Mouse (Mus musculus) cerebellum, adult 11-12 months (tissue): ENCODE measurements at regions not wholly inside any gene's neighbourhood (a gene's known extent, or its start where the extent isn't known, plus 50 kb on each side); places are given as distances from the start of the nearest gene placed in this dataset.

Experiments used
- DNase-seq: peaks from one replicate; pipeline ENCODE4 v3.0.0; 2022

DNA sequence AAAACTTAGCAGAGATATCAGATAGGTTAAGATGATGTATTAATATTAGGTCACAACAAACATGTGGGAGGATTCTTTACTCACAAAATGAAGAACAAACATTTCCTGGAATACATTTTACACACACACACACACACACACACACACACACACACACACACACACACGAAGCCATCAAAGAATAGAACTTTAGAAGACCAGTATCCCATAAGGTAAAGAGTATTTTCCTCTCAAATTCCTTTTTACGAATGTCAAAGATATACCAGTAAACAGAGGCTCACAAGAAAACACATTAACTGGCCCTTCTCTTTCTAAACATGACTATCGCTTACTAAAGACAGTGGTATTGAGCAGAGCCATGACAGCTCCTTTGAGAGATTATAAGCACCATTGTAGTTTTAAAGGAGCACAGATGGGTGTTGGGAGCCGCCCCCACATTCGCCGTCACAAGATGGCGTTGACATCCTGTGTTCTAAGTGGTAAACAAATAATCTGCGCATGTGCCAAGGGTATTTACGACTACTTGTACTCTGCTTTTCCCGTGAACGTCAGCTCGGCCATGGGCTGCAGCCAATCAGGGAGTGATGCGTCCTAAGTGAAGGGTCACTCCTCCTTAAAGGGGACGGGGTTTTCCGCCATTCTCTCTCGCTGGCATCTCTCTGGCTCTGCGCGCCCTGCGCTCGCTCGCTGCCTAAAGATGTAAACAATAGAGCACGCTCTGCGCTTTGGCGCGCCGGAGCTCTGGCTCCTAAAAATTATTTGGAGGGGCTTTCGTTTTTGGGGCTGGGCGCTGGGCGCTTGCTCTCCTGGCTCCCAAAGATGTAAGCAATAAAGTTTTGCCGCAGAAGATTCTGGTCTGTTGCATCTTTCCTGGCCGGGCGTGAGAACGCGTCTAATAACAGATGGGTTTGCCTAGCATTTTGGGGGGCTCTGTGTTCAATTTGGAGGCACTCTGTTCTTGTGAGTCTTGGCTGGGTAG lies 160.0 kb downstream of the Csl start:
- peak; percentile 54 for DNase-seq

DNA sequence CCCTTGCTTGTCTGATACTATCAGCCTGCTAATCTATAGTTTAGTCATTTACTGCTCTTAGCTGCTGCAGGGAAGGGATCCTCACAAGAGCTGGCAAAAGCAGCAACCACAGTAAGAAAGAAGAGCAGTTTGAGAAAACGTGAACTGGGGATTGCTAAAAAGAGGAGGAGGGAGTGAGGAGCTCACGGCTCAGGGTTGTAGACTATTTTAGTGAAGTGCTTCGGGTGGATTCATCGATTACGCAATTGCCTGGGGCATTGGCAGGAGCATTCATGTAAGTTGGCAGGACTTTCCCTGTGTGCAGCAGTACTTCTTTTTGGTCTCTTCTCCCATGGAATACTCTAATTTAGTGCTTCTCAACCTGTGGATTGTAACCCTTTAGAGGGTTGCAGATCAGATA lies 157.1 kb downstream of the Csl start:
- DNase-seq: no peak

- DNase-seq: no peak
Observed at GRCm38 (mm10) chr10:99604172-99604571, 155.3 kb downstream of the Csl start.

DNA sequence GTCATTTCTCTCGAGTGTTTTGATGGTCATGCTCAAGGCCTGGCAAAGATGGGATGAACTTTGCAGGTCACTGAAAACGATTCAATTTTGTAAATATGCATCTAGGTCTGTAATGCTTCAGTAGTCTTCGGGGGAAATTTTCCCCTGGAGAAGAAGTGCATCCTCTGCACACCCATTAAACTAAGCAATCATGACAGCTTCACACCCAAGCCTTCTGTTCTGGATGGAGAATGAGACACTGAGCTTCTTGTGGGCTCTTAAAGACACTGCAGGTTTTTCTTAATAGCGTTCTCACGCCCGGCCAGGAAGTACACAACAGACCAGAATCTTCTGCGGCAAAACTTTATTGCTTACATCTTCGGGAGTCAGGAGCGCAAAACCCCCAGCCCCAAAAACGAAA lies 151.0 kb downstream of the Csl start:
- DNase-seq: no peak

GRCm38 (mm10) chr10:99609420-99609819 lies 150.0 kb downstream of the Csl start:
- no peak for DNase-seq

DNA sequence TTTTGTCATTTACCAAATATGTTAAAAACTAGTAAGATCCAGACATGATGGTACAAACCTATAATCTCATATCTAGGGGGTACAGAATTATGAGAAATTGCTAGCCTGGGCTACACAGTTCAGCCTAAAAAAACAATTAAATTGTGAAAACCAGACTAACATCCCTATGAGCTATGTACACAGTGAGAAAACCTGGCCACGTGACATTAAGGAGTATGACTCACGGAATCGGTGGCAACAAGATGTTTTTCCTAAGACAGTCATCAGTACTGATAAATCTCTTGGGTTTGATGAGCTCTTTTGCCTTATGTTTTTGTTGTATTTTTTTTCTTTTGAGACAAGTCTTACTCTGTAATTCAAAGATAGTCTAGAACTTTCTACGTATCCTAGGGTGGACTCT lies 148.6 kb downstream of the Csl start:
- DNase-seq: no peak

- no peak for DNase-seq
Observed at GRCm38 (mm10) chr10:99614392-99615249, 144.8 kb downstream of the Csl start.

DNA sequence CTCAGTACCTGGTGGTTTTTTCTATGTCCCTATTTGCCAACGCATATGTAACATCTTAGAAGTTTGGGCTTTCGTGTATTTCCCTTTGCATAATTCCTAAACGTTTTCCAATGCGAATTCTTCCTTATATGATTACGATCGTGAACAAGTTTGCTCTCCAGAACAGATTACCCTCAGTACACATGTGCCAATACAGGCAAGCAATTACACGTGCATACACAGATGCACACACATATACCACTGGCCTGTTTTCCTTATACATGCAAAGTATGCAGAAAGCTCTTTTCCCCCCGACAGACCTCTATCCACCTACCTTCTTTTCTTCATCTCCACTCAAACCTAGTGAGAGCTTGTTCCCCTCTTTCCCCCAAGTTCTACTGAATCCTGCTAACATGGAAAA lies 144.1 kb downstream of the Csl start:
- no peak for DNase-seq

GRCm38 (mm10) chr10:99615779-99616178 lies 143.7 kb downstream of the Csl start:
- DNase-seq: peak; percentile 35

- DNase-seq: no peak
Observed at GRCm38 (mm10) chr10:99617623-99618022, 141.8 kb downstream of the Csl start.

DNA sequence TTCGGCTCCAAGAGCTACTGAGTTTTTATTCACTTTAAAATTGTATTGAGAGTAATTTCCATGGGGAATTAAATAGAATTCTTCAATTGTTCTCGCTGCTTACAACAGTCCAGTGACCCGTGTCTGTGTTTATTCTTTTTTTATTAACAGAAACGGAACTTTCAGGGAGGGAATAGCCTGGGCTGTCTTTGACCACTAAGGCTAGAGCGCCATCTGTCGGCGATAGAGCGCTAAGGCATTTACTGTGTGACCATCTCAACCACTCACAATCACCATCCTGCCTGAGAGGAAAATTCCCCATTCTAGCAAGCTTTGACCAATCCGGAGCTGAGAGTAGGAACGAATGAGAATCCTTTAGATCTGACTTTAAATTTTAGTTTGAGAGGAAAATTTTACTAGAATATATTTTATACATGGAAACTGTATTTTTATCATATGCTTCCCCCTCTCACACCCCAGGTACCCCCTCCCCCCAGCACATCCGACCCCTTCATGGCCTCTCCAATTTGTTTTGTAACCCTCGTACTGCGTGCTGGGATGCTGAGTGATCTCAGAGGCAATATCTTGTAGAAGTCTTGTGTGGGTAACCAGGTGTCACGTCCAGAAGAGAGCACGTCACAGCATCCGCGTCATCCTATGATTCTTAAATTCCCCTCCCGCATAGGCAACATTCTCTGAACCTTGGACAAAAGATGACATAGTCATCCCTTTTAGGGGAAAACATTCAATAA lies 139.9 kb downstream of the Csl start:
- peak; percentile 19 for DNase-seq

DNA sequence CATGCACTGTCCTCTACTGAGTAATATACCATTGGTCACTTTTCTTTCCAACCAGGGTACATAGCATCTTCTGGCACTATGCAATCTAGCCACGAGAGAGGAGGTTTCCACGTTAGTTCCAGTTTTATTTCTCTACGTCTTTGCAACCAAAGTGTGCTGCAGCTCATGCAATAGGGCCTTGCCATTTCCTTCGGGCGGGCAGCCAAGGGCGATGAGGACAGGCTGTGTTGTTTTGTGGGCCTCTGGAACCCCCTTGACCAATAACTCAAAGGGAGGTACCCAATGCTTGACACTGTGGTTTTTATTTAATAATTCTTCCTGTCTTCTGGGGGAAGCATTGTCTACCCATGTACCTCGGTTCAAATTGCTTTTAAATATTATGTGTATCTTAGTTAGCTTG lies 139.0 kb downstream of the Csl start:
- DNase-seq: no peak

DNA sequence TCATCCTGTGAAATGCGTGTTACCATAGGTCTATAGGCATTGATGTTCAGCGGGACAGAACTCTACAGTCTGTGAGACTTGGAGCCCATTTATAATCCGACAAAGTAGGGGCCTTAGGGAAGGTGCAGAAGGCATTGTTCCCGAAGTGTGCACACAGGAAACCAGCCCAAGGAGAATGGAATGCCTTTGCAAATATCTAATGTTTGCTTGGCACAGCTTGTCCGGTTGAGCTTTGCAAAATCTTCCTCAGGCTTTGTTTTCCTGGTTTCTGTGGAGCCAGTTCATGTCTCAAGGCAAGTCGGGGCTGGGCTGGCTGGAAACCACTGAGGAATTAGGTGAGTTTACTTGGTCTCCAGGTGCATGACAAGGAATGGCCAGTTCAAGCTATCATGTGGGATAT lies 132.1 kb downstream of the Csl start:
- DNase-seq: no peak

DNA sequence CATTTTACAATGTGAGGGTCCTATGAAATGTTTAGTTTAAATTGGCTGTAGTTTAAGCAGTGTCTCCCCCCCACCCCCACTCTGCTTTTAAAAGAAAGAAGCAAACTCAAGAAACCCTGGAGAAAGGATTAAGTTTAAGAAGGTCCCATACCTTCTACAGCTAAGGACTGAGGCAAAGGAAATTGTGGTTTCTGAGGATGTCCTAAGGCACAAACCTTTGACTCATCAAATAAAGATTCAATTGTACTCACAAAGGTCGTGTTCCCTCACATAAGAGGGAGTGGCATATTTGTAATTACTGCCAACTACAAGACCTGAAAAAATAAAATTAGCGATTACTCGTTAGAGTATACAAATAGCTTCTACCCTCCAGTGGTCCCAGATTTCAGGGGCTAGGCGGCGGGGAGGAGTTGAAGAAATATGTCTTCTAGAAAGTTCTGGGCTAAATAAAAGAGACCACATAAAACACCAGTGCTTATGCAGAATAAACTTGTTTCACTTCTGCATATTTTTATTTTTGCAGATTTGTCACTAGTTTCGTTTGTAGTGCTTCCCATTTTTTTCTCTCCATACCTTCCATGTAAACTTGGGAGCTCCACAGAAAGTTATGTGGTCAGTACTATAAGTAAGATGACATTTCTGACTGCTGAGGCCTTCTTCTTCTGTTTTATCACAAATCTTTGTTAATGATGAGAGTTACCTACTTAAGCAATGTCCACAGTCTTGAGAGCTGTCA lies 127.0 kb downstream of the Csl start:
- DNase-seq: no peak

- no peak for DNase-seq
Observed at GRCm38 (mm10) chr10:99635796-99636195, 123.7 kb downstream of the Csl start.

GRCm38 (mm10) chr10:99639022-99639421 lies 120.4 kb downstream of the Csl start:
- peak; percentile 14 for DNase-seq

DNA sequence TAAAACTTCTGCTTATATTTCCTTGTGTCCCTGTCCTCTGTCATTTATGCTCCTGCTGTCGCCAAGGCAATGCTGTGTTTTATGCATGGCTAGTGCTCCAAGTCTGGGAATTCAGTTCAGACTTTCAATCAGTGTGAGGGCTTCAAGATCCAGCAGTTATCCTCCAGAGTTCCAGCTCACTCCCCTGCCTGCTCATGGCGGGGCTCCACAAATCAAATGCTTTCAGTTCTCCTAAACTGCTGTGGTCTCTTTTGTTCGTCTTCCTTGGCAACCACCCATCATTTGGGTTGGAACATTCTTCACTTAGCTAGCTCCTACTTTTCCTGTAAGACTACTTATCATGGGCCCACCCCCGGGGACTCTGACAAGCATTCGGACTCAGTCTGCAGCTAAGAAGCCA lies 120.0 kb downstream of the Csl start:
- no peak for DNase-seq

- no peak for DNase-seq
Observed at GRCm38 (mm10) chr10:99641784-99642183, 117.7 kb downstream of the Csl start.

DNA sequence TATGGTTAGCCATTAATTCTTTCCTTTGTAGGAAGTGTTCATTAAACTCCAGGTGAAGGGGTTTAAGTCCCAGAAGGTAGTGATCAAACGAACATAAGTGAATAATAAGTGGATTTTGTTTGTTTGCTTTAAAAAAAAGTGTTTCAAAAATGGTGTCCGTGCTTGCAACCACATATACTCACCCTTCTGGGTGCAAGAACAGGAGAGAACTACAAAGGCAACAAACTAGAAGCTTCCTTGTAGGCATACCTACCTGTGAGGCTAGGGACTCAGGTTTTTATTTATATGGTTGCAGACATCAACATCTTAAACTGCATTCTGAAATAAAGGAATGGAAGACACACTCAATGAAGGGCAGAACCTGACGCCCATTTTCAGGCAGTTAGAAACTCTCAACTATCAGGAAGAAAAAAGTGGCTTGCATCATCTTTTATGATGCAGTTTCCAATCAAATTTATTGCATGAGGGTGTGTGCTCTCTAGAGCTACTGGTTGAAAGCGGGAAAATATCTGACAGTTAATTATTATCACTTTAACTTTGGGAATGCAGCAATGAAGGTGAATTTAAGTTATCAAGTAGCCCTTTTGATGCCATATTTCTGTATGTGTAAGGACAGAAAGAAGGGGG lies 117.1 kb downstream of the Csl start:
- no peak for DNase-seq

- DNase-seq: no peak
Observed at GRCm38 (mm10) chr10:99644981-99645380, 114.5 kb downstream of the Csl start.

DNA sequence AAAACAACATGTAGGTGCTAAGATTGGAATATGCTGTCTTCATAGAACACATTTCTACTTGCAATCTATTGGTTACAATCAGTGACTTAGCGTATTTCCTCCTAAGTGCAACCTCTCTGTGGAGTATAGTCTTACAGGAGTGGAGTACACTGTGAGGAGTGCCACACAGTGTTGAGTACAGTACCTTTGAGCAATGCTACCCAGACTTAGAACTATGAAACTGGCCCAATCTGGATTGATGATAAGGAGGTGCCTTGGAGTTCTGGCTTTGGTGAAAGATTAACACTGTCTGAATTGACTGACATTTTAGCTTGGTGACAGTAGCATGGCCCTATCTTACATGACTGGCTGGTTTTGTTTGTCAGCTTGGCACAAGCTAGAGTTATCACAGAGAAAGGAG lies 107.4 kb downstream of the Csl start:
- no peak for DNase-seq

GRCm38 (mm10) chr10:99654284-99654683 lies 105.2 kb downstream of the Csl start:
- DNase-seq: no peak
